Mouse (Mus musculus) retina, embryonic 14.5 days (tissue): ENCODE measurements around the gene Clk2.

Experiments
- DNase-seq: peaks from one replicate; pipeline ENCODE4 v3.0.0-alpha.2; 2015; ENCODE audit warnings: low spot score

Gene Clk2

GRCm38 (mm10) chr3:89164506-89165267 lies at the start of gene Clk2:
Gene Clk2 (plus strand): TSS chr3:89164795.
- peak; percentile 93 for DNase-seq

- DNase-seq = peak; percentile 59
These were observed 49.1 kb upstream of the Clk2 start for GRCm38 (mm10) chr3:89115522-89115921.

- DNase-seq = no peak
These were observed 41.3 kb upstream of the Clk2 start for GRCm38 (mm10) chr3:89123313-89123712.

GRCm38 (mm10) chr3:89124241-89124640 lies 40.4 kb upstream of the Clk2 start:
- no peak for DNase-seq

GRCm38 (mm10) chr3:89125981-89126380 lies 38.6 kb upstream of the Clk2 start:
- DNase-seq = no peak

GRCm38 (mm10) chr3:89129908-89130307 lies 34.7 kb upstream of the Clk2 start:
- no peak for DNase-seq

GRCm38 (mm10) chr3:89131816-89132215 lies 32.8 kb upstream of the Clk2 start:
- no peak for DNase-seq

GRCm38 (mm10) chr3:89132285-89133062 lies 32.1 kb upstream of the Clk2 start:
- peak; percentile 63 for DNase-seq

GRCm38 (mm10) chr3:89133063-89133450 lies 31.5 kb upstream of the Clk2 start:
- DNase-seq = no peak

GRCm38 (mm10) chr3:89133752-89134151 lies 30.8 kb upstream of the Clk2 start:
- DNase-seq = no peak

GRCm38 (mm10) chr3:89135958-89136357 lies 28.6 kb upstream of the Clk2 start, which contains the start of gene Pklr:
Gene Pklr (plus strand): TSS chr3:89136142.
- no peak for DNase-seq

GRCm38 (mm10) chr3:89136365-89136764 lies 28.2 kb upstream of the Clk2 start:
- DNase-seq = peak; percentile 24

GRCm38 (mm10) chr3:89144821-89145220 lies 19.8 kb upstream of the Clk2 start:
- no peak for DNase-seq

- peak; percentile 39 for DNase-seq
These were observed 19.0 kb upstream of the Clk2 start for GRCm38 (mm10) chr3:89145566-89145965.

GRCm38 (mm10) chr3:89147101-89147978 lies 17.3 kb upstream of the Clk2 start:
- DNase-seq = no peak

- no peak for DNase-seq
These were observed 16.6 kb upstream of the Clk2 start for GRCm38 (mm10) chr3:89147979-89148311.

GRCm38 (mm10) chr3:89148567-89148966 lies 16.0 kb upstream of the Clk2 start:
- no peak for DNase-seq

GRCm38 (mm10) chr3:89152084-89152835 lies 12.3 kb upstream of the Clk2 start:
- no peak for DNase-seq

GRCm38 (mm10) chr3:89156951-89157350 lies 7.6 kb upstream of the Clk2 start:
- no peak for DNase-seq

GRCm38 (mm10) chr3:89158651-89159050 lies 5.9 kb upstream of the Clk2 start:
- no peak for DNase-seq

GRCm38 (mm10) chr3:89159211-89159610 lies 5.4 kb upstream of the Clk2 start:
- DNase-seq = peak; percentile 70
